Mouse (Mus musculus): ENCODE results near the gene Lexm.

GRCm38 (mm10) chr4:106599415-106599814 is 17.6 kb downstream of the Lexm start:
- TF ChIP-seq POLR2A (IDR thresholded peaks at IDR 0.05; ENCODE audit: extremely low read depth, insufficient read depth, low read length): no peak
- no peak for TF ChIP-seq CTCF (IDR thresholded peaks at IDR 0.05; ENCODE audit: extremely low read depth, insufficient read depth, low read length)
